Mouse (Mus musculus) gastrocnemius, postnatal 36 days (tissue): ENCODE data around the gene Cdk12. TPM values are rescaled to one million over a fixed set of nuclear protein-coding genes. Genes with fewer than 3 reads are reported as not detected.

Experiments used
- DNase-seq, 2 experiments: peaks; one replicate each; pipeline ENCODE4 v3.0.0; 2022
- intact Hi-C: fragments of 180-260 bp; cut with DNase I; formaldehyde crosslinking; loops from one replicate; pipeline ENCODE4 v1.15.1; 2025
- total RNA-seq, 2 experiments: library from RNA; stranded (reverse); gene quantifications; 2 replicates each; pipeline ENCODE4 v1.2.3; 2021

Cdk12 gene
- total RNA-seq, 2 experiments from 2014 or later: 12.7 to 15.0 TPM

- DNase-seq: no peak
- intact Hi-C loops: no loop called here
Observed at GRCm38 (mm10) chr11:98244415-98244814, 41.6 kb downstream of the Cdk12 start.

- intact Hi-C loops: loop anchor here (5.0 kb wide), 1 partner anchor 75 kb away; no protein-coding TSS in a partner anchor
Observed at GRCm38 (mm10) chr11:98247325-98247724, 44.5 kb downstream of the Cdk12 start.

DNA sequence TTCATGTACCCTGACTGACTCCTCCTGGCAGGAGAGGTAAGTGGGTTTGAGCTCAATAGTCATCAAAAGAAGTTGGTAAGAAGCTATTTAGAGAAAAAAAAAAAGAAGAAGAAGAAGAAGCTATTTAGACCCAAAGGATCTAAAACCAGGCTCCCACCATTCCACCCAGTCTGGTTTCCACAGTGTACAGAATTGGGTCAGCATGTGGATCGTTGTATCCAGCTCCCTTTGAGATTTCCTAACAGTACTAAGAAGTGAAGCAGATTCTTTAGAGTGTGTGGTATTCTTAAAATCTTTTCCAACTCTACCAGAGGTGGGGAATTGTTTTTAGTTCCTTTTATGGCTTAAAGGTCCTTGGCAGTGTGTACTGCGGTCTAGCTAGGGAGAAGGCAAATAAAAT lies 50.9 kb downstream of the Cdk12 start:
- intact Hi-C loops: loop anchor here (5.0 kb wide), 1 partner anchor 37 kb away; no protein-coding TSS in a partner anchor
- no peak for DNase-seq

More at GRCm38 (mm10) chr11:98247325-98247724, 44.5 kb downstream of the Cdk12 start:
- DNase-seq: no peak

- DNase-seq: no peak
- intact Hi-C loops: no loop called here
Observed at GRCm38 (mm10) chr11:98260706-98261479, 58.0 kb downstream of the Cdk12 start.

DNA sequence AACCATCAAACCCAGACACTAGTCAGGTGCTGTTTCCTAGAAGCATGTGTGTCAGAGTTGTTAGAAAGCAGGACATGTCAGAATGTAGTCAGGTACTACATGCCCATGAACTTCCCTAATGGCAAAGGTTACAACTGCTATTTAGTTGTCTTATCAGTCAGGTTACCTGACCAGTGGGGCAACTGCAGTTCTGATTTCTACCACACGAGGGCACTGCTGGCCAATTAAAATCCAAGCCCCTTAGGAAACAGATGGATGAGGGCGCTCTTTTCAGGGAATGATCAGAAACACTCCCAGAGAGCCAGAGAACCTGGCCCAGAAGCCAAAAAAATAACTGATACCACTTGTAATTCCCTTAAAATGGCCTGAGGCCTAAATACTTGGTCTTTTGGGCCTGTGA lies 62.2 kb downstream of the Cdk12 start:
- intact Hi-C loops: loop anchor here (2.0 to 5.0 kb wide), 3 partner anchors 77 to 192 kb away; partner anchors contain the start of gene Mien1
- DNase-seq: peak; percentile 62 to 75

GRCm38 (mm10) chr11:98265891-98266290 lies 63.0 kb downstream of the Cdk12 start:
- intact Hi-C loops: loop anchor here (2.0 to 5.0 kb wide), 3 partner anchors 76 to 191 kb away; partner anchors contain the start of gene Mien1

GRCm38 (mm10) chr11:98266699-98267402 lies 64.0 kb downstream of the Cdk12 start:
- DNase-seq: no peak
- intact Hi-C loops: loop anchor here (5.0 kb wide), 2 partner anchors 75 to 170 kb away; partner anchors contain the start of gene Mien1

More at GRCm38 (mm10) chr11:98265891-98266290, 63.0 kb downstream of the Cdk12 start:
- DNase-seq: no peak

DNA sequence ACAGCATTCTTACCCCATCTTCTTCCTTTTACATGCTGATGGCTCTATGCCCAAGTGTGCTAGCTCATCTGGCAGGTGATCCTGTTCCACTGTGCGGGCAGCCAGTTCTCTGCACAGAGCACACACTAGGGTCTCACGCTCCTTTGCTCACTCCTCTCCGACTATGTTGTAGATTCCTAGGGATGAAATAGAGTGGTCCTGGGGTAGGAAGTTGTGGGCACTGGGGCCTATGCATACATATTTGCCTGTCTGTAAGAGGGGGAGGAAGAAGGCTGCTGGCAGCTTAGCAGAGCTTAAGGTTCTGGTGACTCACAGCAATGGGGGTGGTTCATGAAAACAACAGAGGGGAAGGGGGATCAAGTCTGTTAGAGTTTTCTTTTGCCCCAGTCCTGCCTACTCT lies 67.2 kb downstream of the Cdk12 start:
- intact Hi-C loops: no loop called here
- DNase-seq: no peak

GRCm38 (mm10) chr11:98270466-98270865 lies 67.6 kb downstream of the Cdk12 start:
- no peak for DNase-seq
- intact Hi-C loops: no loop called here

DNA sequence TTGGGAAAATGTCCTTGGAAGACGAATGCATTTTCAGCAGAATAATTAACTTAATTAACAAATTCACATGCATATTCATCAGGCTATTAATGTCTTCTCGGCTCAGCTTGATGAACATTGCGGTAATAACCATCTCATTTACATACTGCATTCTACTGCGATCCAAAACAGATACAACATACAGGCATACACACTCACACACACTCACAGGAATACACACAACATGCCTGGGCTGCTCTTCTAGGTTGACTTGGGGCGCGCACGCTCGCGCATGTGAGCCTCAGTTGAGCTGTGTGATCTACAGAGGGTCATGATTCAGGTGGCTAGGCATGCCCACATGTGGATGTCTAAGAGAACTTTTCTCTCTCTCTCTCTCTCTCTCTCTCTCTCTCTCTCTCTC lies 80.9 kb downstream of the Cdk12 start:
- intact Hi-C loops: no loop called here
- DNase-seq: no peak

GRCm38 (mm10) chr11:98284230-98284629 lies 81.4 kb downstream of the Cdk12 start:
- intact Hi-C loops: no loop called here
- no peak for DNase-seq

DNA sequence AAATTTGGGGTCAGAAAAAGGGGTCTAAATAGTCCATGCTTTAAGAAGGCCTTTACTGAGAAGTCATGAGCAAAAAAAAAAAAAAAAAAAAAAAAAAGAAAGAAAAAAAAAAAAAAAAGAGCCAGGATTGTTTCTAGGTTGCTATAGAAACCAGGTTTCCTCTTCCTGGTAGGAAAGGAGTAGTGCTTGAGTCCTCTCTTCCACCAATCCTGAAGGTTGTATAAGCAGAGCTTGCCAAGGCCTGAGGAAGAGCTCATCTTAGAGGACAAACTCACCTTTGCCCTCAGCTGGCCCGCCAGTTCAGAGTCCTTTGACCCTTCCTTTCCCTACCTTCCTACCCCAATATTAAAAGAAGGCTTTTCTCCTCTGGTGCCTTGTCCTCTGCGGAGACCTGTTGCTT lies 82.5 kb downstream of the Cdk12 start:
- intact Hi-C loops: no loop called here
- DNase-seq: no peak

- intact Hi-C loops: no loop called here
- no peak for DNase-seq
Observed at GRCm38 (mm10) chr11:98287531-98287930, 84.7 kb downstream of the Cdk12 start.

- no peak for DNase-seq
- intact Hi-C loops: no loop called here
Observed at GRCm38 (mm10) chr11:98287961-98288360, 85.1 kb downstream of the Cdk12 start.

GRCm38 (mm10) chr11:98289873-98290272 lies 87.0 kb downstream of the Cdk12 start:
- intact Hi-C loops: no loop called here
- DNase-seq: no peak

GRCm38 (mm10) chr11:98290906-98291305 lies 88.0 kb downstream of the Cdk12 start:
- DNase-seq: no peak
- intact Hi-C loops: no loop called here

- no peak for DNase-seq
- intact Hi-C loops: no loop called here
Observed at GRCm38 (mm10) chr11:98293070-98293469, 90.2 kb downstream of the Cdk12 start.

DNA sequence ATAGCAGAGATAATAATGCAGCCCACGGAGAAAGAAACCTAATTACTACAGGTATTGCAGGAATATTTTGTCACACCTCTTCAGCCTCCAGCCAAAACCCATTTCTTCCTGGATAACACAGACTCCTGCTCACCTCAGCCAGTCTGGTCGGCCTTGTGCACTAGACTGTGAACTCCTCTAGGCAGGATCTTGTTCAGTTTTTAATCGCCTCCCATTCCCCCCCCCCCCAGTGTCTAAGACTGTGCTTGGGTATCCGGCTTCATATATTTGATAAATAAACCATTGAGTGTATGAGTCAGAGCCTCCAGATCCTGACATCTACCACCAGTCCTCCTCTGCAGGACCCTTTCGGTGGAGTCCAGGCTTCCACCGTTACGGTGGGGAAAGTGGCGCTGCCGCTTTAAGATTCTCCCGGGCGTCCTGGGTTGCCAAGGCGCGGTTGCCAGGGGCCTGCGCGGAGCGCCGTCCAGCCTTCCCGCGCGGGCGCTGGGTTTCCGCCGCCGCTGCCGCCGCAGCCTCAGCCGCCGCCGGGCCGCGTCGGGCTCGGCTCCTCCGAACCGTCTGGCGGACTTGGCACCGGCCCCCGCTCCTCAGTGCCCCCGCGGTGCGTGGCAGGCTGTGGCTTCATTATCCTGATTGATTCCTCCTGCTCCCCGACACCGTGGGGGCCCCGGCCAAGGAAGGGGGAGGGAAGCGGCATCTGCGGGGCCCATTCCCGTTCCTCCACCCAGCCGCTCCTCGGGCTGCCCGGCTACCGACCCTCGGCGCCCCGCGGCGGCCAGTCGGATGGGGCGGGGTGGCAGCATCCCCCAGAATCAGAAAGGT lies 91.5 kb downstream of the Cdk12 start:
- intact Hi-C loops: no loop called here
- peak; percentile 42 to 48 for DNase-seq

GRCm38 (mm10) chr11:98295013-98295585 lies 92.2 kb downstream of the Cdk12 start:
- intact Hi-C loops: no loop called here
- no peak for DNase-seq

DNA sequence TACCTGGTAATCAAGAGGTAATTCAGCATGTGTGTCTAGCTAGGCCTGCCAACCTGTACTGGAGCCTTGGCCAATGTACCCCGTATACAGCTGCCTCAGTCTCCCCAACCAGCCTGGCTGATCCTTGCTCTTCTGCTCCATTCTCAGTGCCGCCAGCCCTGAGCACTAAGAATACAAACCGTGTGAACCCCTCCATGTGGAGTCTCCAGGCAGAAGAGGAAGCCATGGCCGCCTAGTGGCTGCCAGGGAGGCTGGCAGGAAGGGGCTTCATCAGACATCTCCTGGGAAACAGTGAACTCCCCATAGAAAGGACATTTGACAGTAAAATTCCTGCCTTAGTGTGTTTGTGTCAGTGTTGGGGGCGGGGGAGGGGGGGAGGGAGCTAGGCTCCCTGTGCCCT lies 93.4 kb downstream of the Cdk12 start:
- intact Hi-C loops: no loop called here
- DNase-seq: no peak
